Mouse (Mus musculus): ENCODE measurements around the gene Tbxa2r. TPM values are rescaled to one million over a fixed set of nuclear protein-coding genes. Genes with fewer than 3 reads are reported as not detected.
A peak's percentile ranks its signal among the peaks of the same experiment; 100 is the strongest.

Gene Tbxa2r
- 10 to 100 TPM; 19.3 to 22.0 TPM for polyA plus RNA-seq (2017; shearing (Covaris generic))

- ATAC-seq = peak; percentile 67
Observed at GRCm38 (mm10) chr10:81328386-81328785, at the start of gene Tbxa2r. Gene Tbxa2r, plus strand, starts transcription at chr10:81328731.

- ATAC-seq = no peak
Observed at GRCm38 (mm10) chr10:81279496-81279895, 49.0 kb upstream of the Tbxa2r start.

- no peak for ATAC-seq
Observed at GRCm38 (mm10) chr10:81284189-81284588, 44.3 kb upstream of the Tbxa2r start.

GRCm38 (mm10) chr10:81284719-81285118, 43.8 kb upstream of the Tbxa2r start:
- no peak for ATAC-seq

- ATAC-seq = peak; percentile 89
Observed at GRCm38 (mm10) chr10:81285694-81286450, 42.7 kb upstream of the Tbxa2r start.

GRCm38 (mm10) chr10:81286586-81286985, 41.9 kb upstream of the Tbxa2r start:
- ATAC-seq = no peak

GRCm38 (mm10) chr10:81287513-81288157, 40.9 kb upstream of the Tbxa2r start:
- no peak for ATAC-seq

- ATAC-seq = no peak
Observed at GRCm38 (mm10) chr10:81288601-81289000, 39.9 kb upstream of the Tbxa2r start.

GRCm38 (mm10) chr10:81289278-81289677, 39.3 kb upstream of the Tbxa2r start:
- no peak for ATAC-seq

GRCm38 (mm10) chr10:81289811-81290210, 38.7 kb upstream of the Tbxa2r start:
- no peak for ATAC-seq

GRCm38 (mm10) chr10:81290698-81291460, 37.7 kb upstream of the Tbxa2r start:
- no peak for ATAC-seq

GRCm38 (mm10) chr10:81291511-81292104, 36.9 kb upstream of the Tbxa2r start, which contains the start of gene Tjp3:
Gene Tjp3, minus strand, starts transcription at chr10:81291581.
- ATAC-seq = no peak

GRCm38 (mm10) chr10:81292554-81293333, 35.8 kb upstream of the Tbxa2r start, which contains the start of gene Pip5k1c:
Gene Pip5k1c, plus strand, starts transcription at chr10:81292963.
- peak; percentile 91 for ATAC-seq

- ATAC-seq = no peak
Observed at GRCm38 (mm10) chr10:81293334-81294030, 35.0 kb upstream of the Tbxa2r start.

- no peak for ATAC-seq
Observed at GRCm38 (mm10) chr10:81294442-81294841, 34.1 kb upstream of the Tbxa2r start.

- no peak for ATAC-seq
Observed at GRCm38 (mm10) chr10:81295185-81295584, 33.3 kb upstream of the Tbxa2r start.

- no peak for ATAC-seq
Observed at GRCm38 (mm10) chr10:81297246-81297645, 31.3 kb upstream of the Tbxa2r start.

GRCm38 (mm10) chr10:81297845-81298244, 30.7 kb upstream of the Tbxa2r start:
- ATAC-seq = peak; percentile 65

- ATAC-seq = peak; percentile 61
Observed at GRCm38 (mm10) chr10:81298369-81299100, 30.0 kb upstream of the Tbxa2r start.

GRCm38 (mm10) chr10:81299585-81300351, 28.8 kb upstream of the Tbxa2r start:
- no peak for ATAC-seq

All from CD4-positive, CD25-positive, alpha-beta regulatory T cell, adult 4 months (primary cell).